Mouse (Mus musculus): ENCODE data around the gene Ush2a.

DNA sequence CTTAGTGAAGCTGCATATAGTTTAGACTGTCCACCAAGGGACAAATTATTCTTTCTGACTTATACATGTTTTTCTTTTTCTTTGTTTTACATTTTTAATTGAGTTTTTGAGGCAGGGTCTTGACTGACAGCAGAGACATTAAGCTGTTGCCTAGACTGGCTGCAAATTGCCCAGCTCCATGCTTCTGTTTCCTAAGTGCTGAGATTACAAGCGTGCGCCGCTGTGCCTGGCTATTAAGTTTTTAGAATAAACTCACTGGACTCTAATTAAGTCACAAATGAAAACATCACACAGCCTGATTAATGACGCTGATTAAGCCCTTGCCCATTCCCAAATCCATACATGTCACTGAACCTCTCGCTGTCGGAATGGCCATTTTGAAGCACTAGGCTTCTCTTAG is 7.2 kb downstream of the Ush2a start:
- TF ChIP-seq CTCF (IDR thresholded peaks at IDR 0.05) (no peak), POLR2A (IDR thresholded peaks at IDR 0.05; ENCODE audit: insufficient read depth, low read depth, low read length) (no peak), EP300 (IDR thresholded peaks at IDR 0.05; ENCODE audit: insufficient read depth, low read depth, low read length) (no peak)
